In genomic region chr4:23341240-23341639, GRCm38 (mm10) we compare ENCODE assay signal across 16 mouse cellular contexts.
A peak's percentile ranks its signal among the peaks of the same experiment; 100 is the strongest.
DNase-seq lines count a peak whose midpoint lies in the region; ATAC-seq and TF ChIP-seq lines count a peak whose summit lies in the region.
"Had no signal": no experiment of that assay in that cellular context is flagged by ENCODE, and none has a peak within 500 bp of the region (broad histone marks: within the 10 kb centered on the region; RNA-seq: fewer than 3 reads in every experiment).

No protein-coding gene starts in this region.

- H3K4me3 ChIP-seq in neural tube, embryonic 15.5 days (replicated peaks), result no peak overlapping the region
- no peak overlapping the region for H3K4me3 ChIP-seq in hindbrain, embryonic 11.5 days (ENCODE audit: low read depth, low read length)
- no peak overlapping the region for H3K4me3 ChIP-seq in midbrain, embryonic 14.5 days (replicated peaks; ENCODE audit: low read depth, low read length)
- H3K4me3 ChIP-seq in heart, embryonic 12.5 days, result no peak overlapping the region
- no peak overlapping the region for H3K4me3 ChIP-seq in heart, adult 2 months
- H3K4me3 ChIP-seq in liver, postnatal 0 days (ENCODE audit: low read depth, low read length), result no peak overlapping the region
- H3K4me3 ChIP-seq: erythroblast, embryonic 14.5 days; heart, embryonic 10.5 days; liver, embryonic 12.5 days; stomach, embryonic 15.5 days had no signal

- peak; percentile 31 for DNase-seq in neural tube, embryonic 10.5 days (ENCODE audit: extremely low spot score, low spot score)
- peak; percentile 61 for DNase-seq in hindbrain, embryonic 11.5 days (ENCODE audit: low spot score)
- DNase-seq in midbrain, embryonic 14.5 days, result peak; percentile 64
- no peak for DNase-seq in heart, adult 2 months
- no peak for DNase-seq in liver, postnatal 0 days
- no peak for DNase-seq in layer of hippocampus, postnatal 36 days
- DNase-seq: adrenal gland, postnatal 25 days; gastrocnemius, postnatal 10 days; thymus, postnatal 14 days had no signal

- no peak overlapping the region for H3K9ac ChIP-seq in neural tube, embryonic 15.5 days (replicated peaks)
- H3K9ac ChIP-seq in hindbrain, embryonic 11.5 days (ENCODE audit: low read depth, low read length), result no peak overlapping the region
- H3K9ac ChIP-seq in midbrain, embryonic 14.5 days (replicated peaks; ENCODE audit: low read length), result no peak overlapping the region
- H3K9ac ChIP-seq in heart, embryonic 12.5 days, result no peak overlapping the region
- H3K9ac ChIP-seq in heart, adult 2 months (ENCODE audit: low read depth, low read length), result no peak overlapping the region
- no peak overlapping the region for H3K9ac ChIP-seq in liver, postnatal 0 days (replicated peaks)
- H3K9ac ChIP-seq: liver, embryonic 12.5 days; stomach, embryonic 15.5 days had no signal

- H3K36me3 ChIP-seq in neural tube, embryonic 15.5 days, result no peaks in the 10 kb centered on the region
- H3K36me3 ChIP-seq in hindbrain, embryonic 11.5 days (ENCODE audit: control insufficient read depth, insufficient read depth, low read length), result no peaks in the 10 kb centered on the region
- no peaks in the 10 kb centered on the region for H3K36me3 ChIP-seq in midbrain, embryonic 14.5 days (ENCODE audit: control insufficient read depth, insufficient read depth, low read length)
- H3K36me3 ChIP-seq in heart, embryonic 12.5 days, result no peaks in the 10 kb centered on the region
- H3K36me3 ChIP-seq in heart, adult 2 months (ENCODE audit: control insufficient read depth, insufficient read depth, low read length), result no peaks in the 10 kb centered on the region
- H3K36me3 ChIP-seq in liver, postnatal 0 days (replicated peaks; ENCODE audit: insufficient read depth, low read length), result no peaks in the 10 kb centered on the region
- H3K36me3 ChIP-seq: heart, embryonic 10.5 days; liver, embryonic 12.5 days; stomach, embryonic 15.5 days had no signal

- H3K4me2 ChIP-seq in neural tube, embryonic 15.5 days, result no peak overlapping the region
- no peak overlapping the region for H3K4me2 ChIP-seq in hindbrain, embryonic 11.5 days (replicated peaks; ENCODE audit: low read depth, low read length)
- H3K4me2 ChIP-seq in midbrain, embryonic 14.5 days (ENCODE audit: low read length), result peak overlapping the region; percentile 14; the same call in 1 of the 2 replicates
- no peak overlapping the region for H3K4me2 ChIP-seq in heart, embryonic 12.5 days
- no peak overlapping the region for H3K4me2 ChIP-seq in liver, postnatal 0 days (ENCODE audit: low read depth, low read length)
- H3K4me2 ChIP-seq: liver, embryonic 12.5 days; stomach, embryonic 15.5 days had no signal

- no peak for TF ChIP-seq EP300 in heart, adult 2 months (IDR thresholded peaks at IDR 0.05; ENCODE audit: insufficient read depth, low read depth, low read length)
- TF ChIP-seq EP300 in liver, postnatal 0 days (IDR thresholded peaks at IDR 0.05; ENCODE audit: low read depth), result no peak

- no peaks in the 10 kb centered on the region for H3K4me1 ChIP-seq in neural tube, embryonic 15.5 days
- H3K4me1 ChIP-seq in hindbrain, embryonic 11.5 days (replicated peaks; ENCODE audit: control insufficient read depth, insufficient read depth, low read length), result no peaks in the 10 kb centered on the region
- no peaks in the 10 kb centered on the region for H3K4me1 ChIP-seq in midbrain, embryonic 14.5 days (ENCODE audit: control insufficient read depth, insufficient read depth, low read length)
- no peaks in the 10 kb centered on the region for H3K4me1 ChIP-seq in heart, embryonic 12.5 days (replicated peaks)
- no peaks in the 10 kb centered on the region for H3K4me1 ChIP-seq in heart, adult 2 months (ENCODE audit: control insufficient read depth, insufficient read depth, low read length)
- no peaks in the 10 kb centered on the region for H3K4me1 ChIP-seq in liver, postnatal 0 days (ENCODE audit: insufficient read depth)
- H3K4me1 ChIP-seq: heart, embryonic 10.5 days; liver, embryonic 12.5 days; stomach, embryonic 15.5 days had no signal

- no peak for TF ChIP-seq CTCF in heart, adult 2 months (IDR thresholded peaks at IDR 0.05)
- no peak for TF ChIP-seq CTCF in liver, postnatal 0 days (IDR thresholded peaks at IDR 0.05; ENCODE audit: low read depth)

- H3K27me3 ChIP-seq in neural tube, embryonic 15.5 days (replicated peaks), result no peaks in the 10 kb centered on the region
- no peaks in the 10 kb centered on the region for H3K27me3 ChIP-seq in hindbrain, embryonic 11.5 days (ENCODE audit: control insufficient read depth, insufficient read depth, low read length)
- no peaks in the 10 kb centered on the region for H3K27me3 ChIP-seq in midbrain, embryonic 14.5 days (ENCODE audit: control insufficient read depth, insufficient read depth, low read length)
- no peaks in the 10 kb centered on the region for H3K27me3 ChIP-seq in heart, embryonic 12.5 days (replicated peaks)
- H3K27me3 ChIP-seq in heart, adult 2 months (ENCODE audit: control insufficient read depth, insufficient read depth, low read length), result no peaks in the 10 kb centered on the region
- no peaks in the 10 kb centered on the region for H3K27me3 ChIP-seq in liver, postnatal 0 days (ENCODE audit: insufficient read depth, low read length)
- H3K27me3 ChIP-seq: liver, embryonic 12.5 days; stomach, embryonic 15.5 days had no signal

- H3K9me3 ChIP-seq in neural tube, embryonic 15.5 days (replicated peaks), result no peaks in the 10 kb centered on the region
- no peaks in the 10 kb centered on the region for H3K9me3 ChIP-seq in hindbrain, embryonic 11.5 days (ENCODE audit: control insufficient read depth, low read length)
- H3K9me3 ChIP-seq in midbrain, embryonic 14.5 days (ENCODE audit: control insufficient read depth, low read length), result no peaks in the 10 kb centered on the region
- H3K9me3 ChIP-seq in heart, embryonic 12.5 days (replicated peaks), result no peaks in the 10 kb centered on the region
- H3K9me3 ChIP-seq in liver, postnatal 0 days (ENCODE audit: low read length), result no peaks in the 10 kb centered on the region
- H3K9me3 ChIP-seq: heart, embryonic 10.5 days; liver, embryonic 12.5 days; stomach, embryonic 15.5 days had no signal

- TF ChIP-seq POLR2A in heart, adult 2 months (IDR thresholded peaks at IDR 0.05; ENCODE audit: insufficient read depth, low read depth, low read length), result no peak

- H3K79me2 ChIP-seq in heart, adult 2 months (replicated peaks; ENCODE audit: control insufficient read depth, insufficient read depth, low read length), result no peaks in the 10 kb centered on the region

- intact Hi-C loops in heart, adult 2 months (cut with DNase I), result no loop called here

- no peak overlapping the region for H3K27ac ChIP-seq in neural tube, embryonic 15.5 days (replicated peaks)
- no peak overlapping the region for H3K27ac ChIP-seq in hindbrain, embryonic 11.5 days (ENCODE audit: low read depth, low read length)
- H3K27ac ChIP-seq in midbrain, embryonic 14.5 days (replicated peaks; ENCODE audit: low read depth, low read length), result no peak overlapping the region
- no peak overlapping the region for H3K27ac ChIP-seq in heart, embryonic 12.5 days (ENCODE audit: poor library complexity, severe bottlenecking)
- no peak overlapping the region for H3K27ac ChIP-seq in heart, adult 2 months
- H3K27ac ChIP-seq in liver, postnatal 0 days (ENCODE audit: low read depth), result no peak overlapping the region
- H3K27ac ChIP-seq: heart, embryonic 10.5 days; liver, embryonic 12.5 days; stomach, embryonic 15.5 days had no signal

- WGBS in neural tube, embryonic 15.5 days, result 13% methylated on average over 8 of the region's 8 CpGs
- WGBS in hindbrain, embryonic 11.5 days, result 30% methylated on average over 8 of the region's 8 CpGs
- WGBS in midbrain, embryonic 14.5 days, result 27% methylated on average over 8 of the region's 8 CpGs
- WGBS in heart, embryonic 12.5 days, result 71% methylated on average over 8 of the region's 8 CpGs
- 70% methylated on average over 8 of the region's 8 CpGs for WGBS in heart, adult 2 months
- 74% methylated on average over 8 of the region's 8 CpGs for WGBS in liver, postnatal 0 days (ENCODE audit: insufficient replicate concordance)

- ATAC-seq in neural tube, embryonic 15.5 days (ENCODE audit: low FRiP score), result no peak
- ATAC-seq in hindbrain, embryonic 11.5 days (ENCODE audit: low FRiP score), result peak; percentile 89
- ATAC-seq in midbrain, embryonic 14.5 days (ENCODE audit: low FRiP score, low TSS enrichment), result peak; percentile 70; the same call in 1 of the 2 replicates
- ATAC-seq in heart, embryonic 12.5 days (ENCODE audit: insufficient number of reproducible peaks, low FRiP score), result no peak
- no peak for ATAC-seq in liver, postnatal 0 days
- ATAC-seq: liver, embryonic 12.5 days; lung, postnatal 0 days had no signal

Comparison
In these comparisons a context has a peak if more than half of its experiments do, and no peak if none do; other contexts are left out.
1. DNase-seq: peak in neural tube, embryonic 10.5 days (single experiment), hindbrain, embryonic 11.5 days (single experiment) and midbrain, embryonic 14.5 days (single experiment); none in heart, adult 2 months (0 of 2), liver, postnatal 0 days (single experiment) and layer of hippocampus, postnatal 36 days (0 of 2).
2. ATAC-seq: peak in hindbrain, embryonic 11.5 days (single experiment) and midbrain, embryonic 14.5 days (single experiment); none in neural tube, embryonic 15.5 days (single experiment), heart, embryonic 12.5 days (single experiment) and liver, postnatal 0 days (single experiment).